Mouse (Mus musculus): Measurements from ENCODE around the gene Hdac9. TPM values are rescaled to one million over a fixed set of nuclear protein-coding genes. Genes with fewer than 3 reads are reported as not detected.

The Hdac9 gene
- polyA plus RNA-seq, 1 experiment from 2014 or later: 12.7 TPM

GRCm38 (mm10) chr12:34495940-34496339 lies 421.0 kb downstream of the Hdac9 start:
- no peak overlapping the region for H3K4me2 ChIP-seq (replicated peaks; ENCODE audit: low read depth, low read length)
- no peaks in the 10 kb centered on the region for H3K36me3 ChIP-seq (ENCODE audit: control insufficient read depth, insufficient read depth, low read length)
- H3K27ac ChIP-seq (ENCODE audit: low read depth, low read length): no peak overlapping the region
- H3K4me1 ChIP-seq (replicated peaks; ENCODE audit: control insufficient read depth, insufficient read depth, low read length): no peaks in the 10 kb centered on the region
- no peak overlapping the region for H3K4me3 ChIP-seq (ENCODE audit: low read depth, low read length)
- DNase-seq (ENCODE audit: low spot score) (peak; percentile 2), ATAC-seq (ENCODE audit: low FRiP score) (no peak)
- WGBS: 48% methylated on average over 3 of the region's 3 CpGs
- no peaks in the 10 kb centered on the region for H3K9me3 ChIP-seq (ENCODE audit: control insufficient read depth, low read length)
- no peaks in the 10 kb centered on the region for H3K27me3 ChIP-seq (ENCODE audit: control insufficient read depth, insufficient read depth, low read length)
- H3K9ac ChIP-seq (ENCODE audit: low read depth, low read length): no peak overlapping the region

- ATAC-seq (ENCODE audit: low FRiP score) (no peak), DNase-seq (ENCODE audit: low spot score) (no peak)
- no peaks in the 10 kb centered on the region for H3K36me3 ChIP-seq (ENCODE audit: control insufficient read depth, insufficient read depth, low read length)
- H3K4me2 ChIP-seq (replicated peaks; ENCODE audit: low read depth, low read length): no peak overlapping the region
- H3K4me1 ChIP-seq (replicated peaks; ENCODE audit: control insufficient read depth, insufficient read depth, low read length): no peaks in the 10 kb centered on the region
- H3K27ac ChIP-seq (ENCODE audit: low read depth, low read length): no peak overlapping the region
- no peaks in the 10 kb centered on the region for H3K9me3 ChIP-seq (ENCODE audit: control insufficient read depth, low read length)
- H3K4me3 ChIP-seq (ENCODE audit: low read depth, low read length): no peak overlapping the region
- no peaks in the 10 kb centered on the region for H3K27me3 ChIP-seq (ENCODE audit: control insufficient read depth, insufficient read depth, low read length)
- no peak overlapping the region for H3K9ac ChIP-seq (ENCODE audit: low read depth, low read length)
Observed at GRCm38 (mm10) chr12:34489629-34490028, 427.3 kb downstream of the Hdac9 start.

- Histone ChIP-seq H3K27ac (ENCODE audit: low read depth, low read length) (no peak overlapping the region), H3K36me3 (ENCODE audit: control insufficient read depth, insufficient read depth, low read length) (no peaks in the 10 kb centered on the region), H3K4me2 (replicated peaks; ENCODE audit: low read depth, low read length) (no peak overlapping the region), H3K4me3 (ENCODE audit: low read depth, low read length) (no peak overlapping the region), H3K9me3 (ENCODE audit: control insufficient read depth, low read length) (no peaks in the 10 kb centered on the region), H3K27me3 (ENCODE audit: control insufficient read depth, insufficient read depth, low read length) (no peaks in the 10 kb centered on the region), H3K4me1 (replicated peaks; ENCODE audit: control insufficient read depth, insufficient read depth, low read length) (no peaks in the 10 kb centered on the region), H3K9ac (ENCODE audit: low read depth, low read length) (no peak overlapping the region)
- WGBS: 95% methylated on average over 1 of the region's 1 CpGs
- DNase-seq (ENCODE audit: low spot score): no peak
- no peak for ATAC-seq (ENCODE audit: low FRiP score)
Observed at GRCm38 (mm10) chr12:34487666-34488065, 429.2 kb downstream of the Hdac9 start.

- Histone ChIP-seq H3K9me3 (ENCODE audit: control insufficient read depth, low read length) (no peaks in the 10 kb centered on the region), H3K9ac (ENCODE audit: low read depth, low read length) (no peak overlapping the region), H3K4me2 (replicated peaks; ENCODE audit: low read depth, low read length) (no peak overlapping the region), H3K36me3 (ENCODE audit: control insufficient read depth, insufficient read depth, low read length) (no peaks in the 10 kb centered on the region), H3K4me1 (replicated peaks; ENCODE audit: control insufficient read depth, insufficient read depth, low read length) (no peaks in the 10 kb centered on the region), H3K4me3 (ENCODE audit: low read depth, low read length) (no peak overlapping the region), H3K27me3 (ENCODE audit: control insufficient read depth, insufficient read depth, low read length) (no peaks in the 10 kb centered on the region), H3K27ac (ENCODE audit: low read depth, low read length) (no peak overlapping the region)
- ATAC-seq (ENCODE audit: low FRiP score): no peak
- 79% methylated on average over 3 of the region's 3 CpGs for WGBS
- no peak for DNase-seq (ENCODE audit: low spot score)
Observed at GRCm38 (mm10) chr12:34487021-34487420, 429.9 kb downstream of the Hdac9 start.

GRCm38 (mm10) chr12:34486016-34486415 lies 430.9 kb downstream of the Hdac9 start:
- H3K4me1 ChIP-seq (replicated peaks; ENCODE audit: control insufficient read depth, insufficient read depth, low read length): no peaks in the 10 kb centered on the region
- ATAC-seq (ENCODE audit: low FRiP score) (no peak), DNase-seq (ENCODE audit: low spot score) (no peak)
- no peak overlapping the region for H3K4me2 ChIP-seq (replicated peaks; ENCODE audit: low read depth, low read length)
- no peaks in the 10 kb centered on the region for H3K9me3 ChIP-seq (ENCODE audit: control insufficient read depth, low read length)
- no peaks in the 10 kb centered on the region for H3K36me3 ChIP-seq (ENCODE audit: control insufficient read depth, insufficient read depth, low read length)
- no peak overlapping the region for H3K27ac ChIP-seq (ENCODE audit: low read depth, low read length)
- WGBS: 93% methylated on average over 2 of the region's 2 CpGs
- H3K27me3 ChIP-seq (ENCODE audit: control insufficient read depth, insufficient read depth, low read length): no peaks in the 10 kb centered on the region
- no peak overlapping the region for H3K9ac ChIP-seq (ENCODE audit: low read depth, low read length)
- no peak overlapping the region for H3K4me3 ChIP-seq (ENCODE audit: low read depth, low read length)

GRCm38 (mm10) chr12:34481702-34482101 lies 435.2 kb downstream of the Hdac9 start:
- Histone ChIP-seq H3K27ac (ENCODE audit: low read depth, low read length) (no peak overlapping the region), H3K27me3 (ENCODE audit: control insufficient read depth, insufficient read depth, low read length) (no peaks in the 10 kb centered on the region), H3K4me2 (replicated peaks; ENCODE audit: low read depth, low read length) (no peak overlapping the region), H3K9ac (ENCODE audit: low read depth, low read length) (no peak overlapping the region), H3K9me3 (ENCODE audit: control insufficient read depth, low read length) (no peaks in the 10 kb centered on the region), H3K36me3 (ENCODE audit: control insufficient read depth, insufficient read depth, low read length) (no peaks in the 10 kb centered on the region), H3K4me3 (ENCODE audit: low read depth, low read length) (no peak overlapping the region), H3K4me1 (replicated peaks; ENCODE audit: control insufficient read depth, insufficient read depth, low read length) (no peaks in the 10 kb centered on the region)
- ATAC-seq (ENCODE audit: low FRiP score) (no peak), DNase-seq (ENCODE audit: low spot score) (no peak)
- 97% methylated on average over 5 of the region's 5 CpGs for WGBS

- Histone ChIP-seq H3K9ac (ENCODE audit: low read depth, low read length) (no peak overlapping the region), H3K4me2 (replicated peaks; ENCODE audit: low read depth, low read length) (no peak overlapping the region), H3K4me3 (ENCODE audit: low read depth, low read length) (no peak overlapping the region), H3K9me3 (ENCODE audit: control insufficient read depth, low read length) (no peaks in the 10 kb centered on the region), H3K36me3 (ENCODE audit: control insufficient read depth, insufficient read depth, low read length) (no peaks in the 10 kb centered on the region), H3K4me1 (replicated peaks; ENCODE audit: control insufficient read depth, insufficient read depth, low read length) (no peaks in the 10 kb centered on the region), H3K27me3 (ENCODE audit: control insufficient read depth, insufficient read depth, low read length) (no peaks in the 10 kb centered on the region), H3K27ac (ENCODE audit: low read depth, low read length) (no peak overlapping the region)
- 83% methylated on average over 10 of the region's 10 CpGs for WGBS
- DNase-seq (ENCODE audit: low spot score) (no peak), ATAC-seq (ENCODE audit: low FRiP score) (no peak)
Observed at GRCm38 (mm10) chr12:34472949-34473651, 443.8 kb downstream of the Hdac9 start.

- 55% methylated on average over 4 of the region's 4 CpGs for WGBS
- Histone ChIP-seq H3K4me2 (replicated peaks; ENCODE audit: low read depth, low read length) (no peak overlapping the region), H3K9me3 (ENCODE audit: control insufficient read depth, low read length) (no peaks in the 10 kb centered on the region), H3K4me1 (replicated peaks; ENCODE audit: control insufficient read depth, insufficient read depth, low read length) (no peaks in the 10 kb centered on the region), H3K27ac (ENCODE audit: low read depth, low read length) (no peak overlapping the region), H3K9ac (ENCODE audit: low read depth, low read length) (no peak overlapping the region), H3K36me3 (ENCODE audit: control insufficient read depth, insufficient read depth, low read length) (no peaks in the 10 kb centered on the region), H3K4me3 (ENCODE audit: low read depth, low read length) (no peak overlapping the region), H3K27me3 (ENCODE audit: control insufficient read depth, insufficient read depth, low read length) (no peaks in the 10 kb centered on the region)
- ATAC-seq (ENCODE audit: low FRiP score) (no peak), DNase-seq (ENCODE audit: low spot score) (no peak)
Observed at GRCm38 (mm10) chr12:34472542-34472941, 444.4 kb downstream of the Hdac9 start.

- no peaks in the 10 kb centered on the region for H3K9me3 ChIP-seq (ENCODE audit: control insufficient read depth, low read length)
- WGBS: 80% methylated on average over 1 of the region's 1 CpGs
Observed at GRCm38 (mm10) chr12:34461728-34462127, 455.2 kb downstream of the Hdac9 start.

More at GRCm38 (mm10) chr12:34461728-34462127, 455.2 kb downstream of the Hdac9 start:
- Histone ChIP-seq H3K9ac (ENCODE audit: low read depth, low read length) (no peak overlapping the region), H3K4me2 (replicated peaks; ENCODE audit: low read depth, low read length) (no peak overlapping the region), H3K4me3 (ENCODE audit: low read depth, low read length) (no peak overlapping the region), H3K36me3 (ENCODE audit: control insufficient read depth, insufficient read depth, low read length) (no peaks in the 10 kb centered on the region), H3K27ac (ENCODE audit: low read depth, low read length) (no peak overlapping the region), H3K4me1 (replicated peaks; ENCODE audit: control insufficient read depth, insufficient read depth, low read length) (no peaks in the 10 kb centered on the region), H3K27me3 (ENCODE audit: control insufficient read depth, insufficient read depth, low read length) (no peaks in the 10 kb centered on the region)
- ATAC-seq (ENCODE audit: low FRiP score): no peak
- no peak for DNase-seq (ENCODE audit: low spot score)

Measured in hindbrain, embryonic 11.5 days (tissue).